Mouse (Mus musculus) ovary, postnatal 14 days (tissue): ENCODE results near the gene Itga9.
A peak's percentile ranks its signal among the peaks of the same experiment; 100 is the strongest.

ENCODE experiments used
- DNase-seq: peaks from one replicate; pipeline ENCODE4 v3.0.0; 2022; ENCODE audit warnings: low spot score

Itga9 gene

GRCm38 (mm10) chr9:118822581-118822980, 216.1 kb downstream of the Itga9 start:
- no peak for DNase-seq

GRCm38 (mm10) chr9:118831080-118831479, 224.6 kb downstream of the Itga9 start:
- DNase-seq: peak; percentile 21

DNA sequence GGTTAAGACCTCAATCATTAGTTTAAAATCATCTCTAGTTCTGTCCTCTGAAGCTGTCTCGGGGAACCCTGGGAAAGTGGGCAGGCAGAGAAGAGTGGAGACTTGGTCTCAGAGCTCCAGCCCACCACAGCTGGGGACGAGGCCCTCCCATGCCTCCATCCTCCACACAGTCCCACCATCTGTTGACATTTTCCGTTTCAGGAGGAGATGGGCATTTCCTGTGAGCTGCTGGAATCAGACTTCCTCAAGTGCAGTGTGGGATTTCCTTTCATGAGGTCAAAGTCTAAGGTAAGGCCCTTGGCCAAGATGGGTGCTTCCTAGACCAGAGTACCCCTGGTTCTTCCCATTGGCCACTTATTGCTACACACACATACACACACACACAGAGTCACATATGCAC, 226.0 kb downstream of the Itga9 start:
- DNase-seq: no peak

- no peak for DNase-seq
Observed at GRCm38 (mm10) chr9:118833413-118833812, 226.9 kb downstream of the Itga9 start.

GRCm38 (mm10) chr9:118838910-118839667, 232.6 kb downstream of the Itga9 start:
- no peak for DNase-seq

DNA sequence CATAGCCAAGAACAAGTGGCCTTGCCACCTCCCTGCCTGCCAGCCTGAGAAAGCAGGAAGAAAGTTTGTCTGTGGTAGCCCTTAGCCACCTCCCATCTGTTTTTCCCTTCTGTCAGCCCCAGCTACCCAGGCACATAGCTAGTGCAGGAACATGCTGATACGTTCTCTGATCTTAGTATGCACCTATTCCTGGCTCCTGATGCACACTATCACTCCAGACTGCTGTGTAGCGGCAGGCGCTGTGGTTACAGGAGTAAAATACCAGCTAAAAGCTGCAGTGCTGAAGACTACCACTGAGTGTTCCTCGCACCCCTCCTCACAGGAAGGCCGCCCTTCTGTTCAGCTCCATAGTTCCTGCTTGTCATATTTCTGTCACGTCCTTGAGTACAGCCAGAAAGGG, 234.8 kb downstream of the Itga9 start:
- DNase-seq: no peak

GRCm38 (mm10) chr9:118841907-118842432, 235.5 kb downstream of the Itga9 start:
- no peak for DNase-seq

DNA sequence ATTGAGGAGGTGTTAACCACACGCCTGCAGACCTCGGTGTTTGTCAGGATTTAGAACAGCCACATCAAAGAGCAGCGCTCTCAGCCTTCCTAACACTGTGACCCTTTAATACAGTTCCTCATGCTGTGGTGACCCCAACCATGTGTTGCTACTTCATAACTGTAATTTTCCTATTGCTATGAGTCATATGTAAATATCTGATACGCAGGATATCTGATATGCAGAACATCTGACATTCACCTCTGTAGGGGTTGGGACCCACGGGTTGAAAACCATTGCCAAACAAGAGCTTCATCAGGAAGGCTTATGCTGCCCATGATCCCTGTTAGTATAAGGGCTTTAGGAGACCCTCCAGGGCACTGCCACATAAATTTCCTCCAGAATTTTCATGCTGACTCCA, 237.2 kb downstream of the Itga9 start:
- no peak for DNase-seq

- DNase-seq: no peak
Observed at GRCm38 (mm10) chr9:118845003-118845402, 238.5 kb downstream of the Itga9 start.

DNA sequence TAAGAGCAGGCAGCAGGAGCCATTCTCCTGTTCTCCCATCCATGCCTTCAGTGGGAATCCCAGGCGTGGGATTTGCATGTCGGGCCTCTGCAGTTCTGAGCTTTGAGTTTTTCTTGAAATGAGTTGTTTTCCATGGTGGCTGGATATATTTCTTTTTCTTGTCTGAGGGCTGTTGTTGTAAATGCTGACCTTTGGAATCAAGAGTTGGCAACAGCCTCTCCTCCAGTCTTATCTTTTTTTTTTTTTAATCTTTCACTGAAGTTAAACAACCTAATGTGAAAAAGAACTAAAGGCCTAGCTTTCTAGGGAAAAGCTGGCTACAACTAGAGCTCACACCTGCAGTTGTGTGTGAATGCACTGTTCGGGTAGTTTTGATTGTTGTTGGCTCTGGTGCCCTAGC, 240.3 kb downstream of the Itga9 start:
- DNase-seq: no peak

DNA sequence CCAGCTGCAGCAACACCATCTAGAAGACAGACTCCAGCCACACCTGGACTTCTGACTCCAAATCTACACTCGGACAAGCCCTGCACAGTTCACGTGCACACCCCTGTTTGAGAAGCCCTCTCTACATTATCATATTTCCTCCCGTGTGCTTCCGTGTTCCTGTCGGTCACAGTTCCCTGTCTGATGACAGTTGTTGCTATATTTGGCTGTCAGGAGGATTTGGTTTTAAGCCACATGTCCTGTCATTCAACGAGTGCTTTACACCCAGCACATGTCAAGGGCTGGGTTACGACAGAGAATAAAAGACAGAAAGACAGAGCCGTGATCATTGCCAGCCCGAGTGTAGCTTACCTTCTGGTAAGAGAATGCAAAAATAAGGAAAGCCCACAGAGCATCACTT, 250.2 kb downstream of the Itga9 start:
- no peak for DNase-seq

- no peak for DNase-seq
Observed at GRCm38 (mm10) chr9:118860613-118861141, 254.2 kb downstream of the Itga9 start.

DNA sequence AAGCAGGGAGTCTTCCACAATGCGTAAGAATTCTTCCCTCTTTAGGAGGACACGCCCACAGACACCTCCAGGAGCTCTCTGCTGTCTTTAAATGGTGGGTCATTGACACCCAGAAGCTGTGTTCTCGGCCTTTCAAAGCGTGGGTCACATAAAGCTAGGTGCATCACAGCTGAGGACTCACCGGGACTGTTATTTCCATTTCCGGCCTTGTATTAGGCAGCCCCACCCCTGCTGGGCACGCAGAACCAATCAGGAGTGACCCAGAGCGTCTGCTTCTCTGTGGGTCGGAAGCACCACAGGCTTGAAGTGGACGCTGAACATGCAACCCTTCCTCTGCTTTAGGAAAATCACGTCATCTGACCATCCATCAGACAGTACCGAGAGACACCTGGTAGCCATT, 255.7 kb downstream of the Itga9 start:
- no peak for DNase-seq

- no peak for DNase-seq
Observed at GRCm38 (mm10) chr9:118862852-118863260, 256.4 kb downstream of the Itga9 start.

DNA sequence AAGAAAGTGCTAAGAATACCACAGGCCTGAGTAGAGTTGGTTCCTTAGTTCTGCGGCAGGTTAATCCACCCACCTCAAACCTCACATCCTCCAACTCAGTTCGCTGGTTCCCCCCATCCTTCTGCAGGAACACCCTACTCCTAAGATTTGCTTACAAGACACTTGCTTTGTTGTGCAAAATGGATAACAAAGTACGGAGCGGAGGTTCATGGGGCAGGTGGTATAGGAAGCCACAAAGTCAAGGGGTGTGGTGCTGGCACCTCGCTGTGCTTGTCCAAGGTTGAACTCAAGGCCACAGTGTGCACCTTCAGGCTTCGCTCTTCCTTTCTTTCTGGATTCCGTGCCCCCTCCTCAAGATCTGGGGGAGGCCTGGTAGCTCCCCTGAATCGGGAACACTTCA, 257.0 kb downstream of the Itga9 start:
- no peak for DNase-seq

- DNase-seq: no peak
Observed at GRCm38 (mm10) chr9:118866949-118867348, 260.5 kb downstream of the Itga9 start.

GRCm38 (mm10) chr9:118867851-118868250, 261.4 kb downstream of the Itga9 start:
- DNase-seq: no peak

DNA sequence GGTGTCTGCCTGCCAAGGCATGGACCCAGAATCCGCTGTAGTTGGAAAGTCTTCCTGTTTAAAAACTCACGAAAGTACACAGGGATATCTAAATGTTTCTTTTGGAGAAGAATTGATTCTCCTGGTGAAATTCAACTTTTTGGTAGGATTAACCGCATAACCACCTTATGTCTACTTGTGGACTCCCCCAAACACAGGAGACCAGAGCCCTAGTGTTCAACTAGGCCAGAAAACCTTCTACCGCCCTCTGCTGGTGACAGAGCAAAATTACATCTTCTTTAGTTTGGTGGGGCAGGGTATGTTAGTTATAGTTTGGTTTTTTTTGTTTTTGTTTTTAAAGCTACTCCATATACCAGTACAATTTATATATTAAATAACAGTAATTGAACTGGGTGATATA, 264.6 kb downstream of the Itga9 start:
- DNase-seq: peak; percentile 45

- no peak for DNase-seq
Observed at GRCm38 (mm10) chr9:118873031-118873430, 266.5 kb downstream of the Itga9 start.

GRCm38 (mm10) chr9:118873596-118873995, 267.1 kb downstream of the Itga9 start:
- no peak for DNase-seq

DNA sequence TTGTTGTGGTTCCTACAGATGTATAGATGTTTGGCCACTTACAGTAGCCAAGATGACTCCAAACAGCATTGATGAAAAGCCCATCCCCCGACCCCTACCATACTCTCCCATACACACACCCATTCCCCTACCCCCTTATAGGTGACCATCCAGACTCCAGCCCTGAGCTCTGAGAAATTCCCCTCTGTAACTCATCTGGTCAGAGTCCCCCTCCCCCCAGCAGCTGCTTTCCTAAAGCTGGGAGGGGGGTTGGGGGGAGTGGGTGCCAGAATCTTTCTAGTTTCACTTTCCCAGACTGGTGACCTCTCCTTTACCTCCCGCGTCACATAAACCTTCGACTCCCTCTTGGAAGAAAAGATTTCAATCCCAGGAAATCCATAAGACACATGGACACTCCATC, 269.2 kb downstream of the Itga9 start:
- DNase-seq: no peak

- DNase-seq: no peak
Observed at GRCm38 (mm10) chr9:118876902-118877301, 270.4 kb downstream of the Itga9 start.

GRCm38 (mm10) chr9:118877365-118878008, 271.0 kb downstream of the Itga9 start:
- no peak for DNase-seq
